Mouse (Mus musculus): ENCODE results near the gene Ovol2. TPM values are rescaled to one million over a fixed set of nuclear protein-coding genes. Genes with fewer than 3 reads are reported as not detected.

The Ovol2 gene
- polyA plus RNA-seq, 1 experiment = 0.44 TPM

- TF ChIP-seq POLR2A (IDR thresholded peaks at IDR 0.05; ENCODE audit: low read depth, low read length) = no peak
- no peak for TF ChIP-seq CTCF (IDR thresholded peaks at IDR 0.05; ENCODE audit: extremely low read depth, insufficient read depth, insufficient read length, insufficient replicate concordance)
- Histone ChIP-seq H3K4me3 (ENCODE audit: extremely low read depth, insufficient read depth, insufficient read length) (peak overlapping the region; percentile 60), H3K4me1 (ENCODE audit: control insufficient read depth, insufficient read depth, insufficient read length) (peaks cover 6% of the 10 kb centered on the region; the same call in 1 of the 2 replicates), H3K36me3 (ENCODE audit: control insufficient read depth, insufficient read depth, low read length) (peaks cover 7% of the 10 kb centered on the region), H3K27ac (ENCODE audit: insufficient read depth, low read length) (peak overlapping the region; percentile 99), H3K27me3 (ENCODE audit: control insufficient read depth, insufficient read depth, low read length) (no peaks in the 10 kb centered on the region)
- 4% methylated on average over 11 of the region's 11 CpGs for WGBS
- DNase-seq (ENCODE audit: low read depth in 1 of 2, low spot score in 2 of 2) = no peak
These were observed 62.7 kb downstream of the Ovol2 start for GRCm38 (mm10) chr2:144269306-144269650.

DNA sequence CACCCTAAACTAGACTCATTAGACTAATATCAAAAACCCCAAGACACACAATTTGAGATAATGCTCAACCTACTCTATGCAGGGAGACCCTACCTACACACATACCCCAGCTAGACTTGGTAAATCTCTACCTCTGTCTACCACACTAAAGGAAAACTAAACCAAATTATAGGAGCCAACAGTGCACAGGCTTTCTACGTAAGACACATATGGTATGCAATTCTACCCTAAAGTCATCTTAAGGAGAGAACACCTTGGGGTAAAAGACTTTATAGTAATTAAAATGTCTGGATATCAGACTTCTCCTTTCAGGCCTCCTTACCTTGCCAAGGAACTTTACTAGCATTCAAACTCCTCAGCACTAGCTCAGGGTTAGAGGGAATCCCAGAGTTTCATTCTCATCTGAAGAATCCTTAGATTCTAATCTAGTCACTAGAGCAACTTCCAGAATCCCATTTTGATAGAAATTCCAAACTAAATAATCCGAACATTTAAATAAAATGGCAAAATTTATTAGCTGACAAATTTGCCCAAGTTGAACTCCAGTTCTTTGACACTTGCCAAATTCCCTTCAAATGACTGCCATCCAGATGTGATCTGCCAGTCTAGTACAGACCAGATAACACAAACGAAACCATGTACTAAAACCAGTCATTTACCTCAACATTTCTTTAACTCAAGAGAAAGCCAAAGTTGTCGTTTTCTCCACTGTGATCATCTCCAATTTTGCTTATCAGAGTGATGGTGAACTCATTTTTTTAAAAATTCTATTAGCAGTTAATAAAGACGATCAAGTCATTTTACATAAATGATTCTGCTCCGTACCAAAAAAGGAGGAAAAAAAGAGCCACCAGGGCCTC, 63.3 kb downstream of the Ovol2 start:
- DNase-seq (ENCODE audit: low read depth in 1 of 2, low spot score in 2 of 2) = no peak
- no peak for TF ChIP-seq CTCF (IDR thresholded peaks at IDR 0.05; ENCODE audit: extremely low read depth, insufficient read depth, insufficient read length, insufficient replicate concordance)
- no peak for TF ChIP-seq POLR2A (IDR thresholded peaks at IDR 0.05; ENCODE audit: low read depth, low read length)
- H3K4me3 ChIP-seq (ENCODE audit: extremely low read depth, insufficient read depth, insufficient read length) = peak overlapping the region; percentile 29
- H3K27me3 ChIP-seq (ENCODE audit: control insufficient read depth, insufficient read depth, low read length) = no peaks in the 10 kb centered on the region
- peaks cover 6% of the 10 kb centered on the region; the same call in 1 of the 2 replicates for H3K4me1 ChIP-seq (ENCODE audit: control insufficient read depth, insufficient read depth, insufficient read length)
- H3K27ac ChIP-seq (ENCODE audit: insufficient read depth, low read length) = peak overlapping the region; percentile 99; the same call in 1 of the 2 replicates
- 15% methylated on average over 6 of the region's 6 CpGs for WGBS
- H3K36me3 ChIP-seq (ENCODE audit: control insufficient read depth, insufficient read depth, low read length) = peaks cover 7% of the 10 kb centered on the region

DNA sequence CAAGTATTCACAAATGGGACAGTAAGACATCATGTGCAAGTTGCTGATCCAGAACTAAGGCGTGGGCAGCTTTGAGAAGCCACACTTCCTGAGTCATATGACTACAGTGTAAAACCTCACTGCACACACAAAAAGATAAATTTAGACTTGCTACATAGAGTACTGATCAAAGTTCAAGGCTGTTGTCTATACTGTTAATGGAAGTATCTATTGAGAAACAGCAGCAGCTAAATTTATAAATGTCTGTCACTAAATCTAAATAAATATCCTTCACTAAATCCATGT, 64.3 kb downstream of the Ovol2 start:
- peaks cover 6% of the 10 kb centered on the region; the same call in 1 of the 2 replicates for H3K4me1 ChIP-seq (ENCODE audit: control insufficient read depth, insufficient read depth, insufficient read length)
- peak overlapping the region; percentile 79; the same call in 1 of the 2 replicates for H3K27ac ChIP-seq (ENCODE audit: insufficient read depth, low read length)
- 2% methylated on average over 1 of the region's 1 CpGs for WGBS
- peak overlapping the region; percentile 29; the same call in 1 of the 2 replicates for H3K4me3 ChIP-seq (ENCODE audit: extremely low read depth, insufficient read depth, insufficient read length)
- TF ChIP-seq POLR2A (IDR thresholded peaks at IDR 0.05; ENCODE audit: low read depth, low read length) (no peak), CTCF (IDR thresholded peaks at IDR 0.05; ENCODE audit: extremely low read depth, insufficient read depth, insufficient read length, insufficient replicate concordance) (no peak)
- DNase-seq (ENCODE audit: low read depth in 1 of 2, low spot score in 2 of 2) = peak; percentile 60 to 83
- peaks cover 10% of the 10 kb centered on the region for H3K36me3 ChIP-seq (ENCODE audit: control insufficient read depth, insufficient read depth, low read length)
- no peaks in the 10 kb centered on the region for H3K27me3 ChIP-seq (ENCODE audit: control insufficient read depth, insufficient read depth, low read length)

DNA sequence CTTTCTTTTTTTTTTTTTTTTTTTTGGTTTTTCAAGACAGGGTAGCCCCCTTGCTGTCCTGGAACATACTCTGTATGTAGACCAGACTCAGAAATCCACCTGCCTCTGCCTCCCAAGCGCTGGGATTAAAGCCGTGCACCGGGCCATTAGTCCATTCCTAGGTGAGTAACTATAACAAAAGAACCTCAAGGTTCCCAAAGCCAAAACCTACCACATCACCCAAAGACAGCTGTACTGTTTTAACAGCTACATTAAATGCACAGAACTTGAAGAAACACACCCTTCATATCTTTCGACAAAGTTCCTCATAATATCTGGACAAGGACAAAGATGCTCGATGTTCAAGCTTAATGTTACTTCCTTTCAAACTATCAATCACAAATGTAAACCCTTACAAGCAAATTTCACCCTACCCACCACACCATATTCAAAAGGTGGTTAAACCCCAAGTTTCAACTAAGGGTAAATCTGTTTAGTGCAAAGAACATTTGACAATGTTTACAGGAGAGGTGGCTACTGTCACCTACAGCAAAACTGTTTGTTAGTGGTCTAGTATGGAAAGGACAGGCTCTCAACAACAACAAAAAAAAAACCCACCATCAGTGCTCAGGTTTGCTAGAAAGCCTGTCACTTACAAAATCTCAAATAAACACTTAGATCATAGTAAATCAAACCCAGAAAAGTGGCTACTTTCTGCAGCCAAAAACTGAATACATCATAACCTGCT, 64.8 kb downstream of the Ovol2 start:
- H3K27ac ChIP-seq (ENCODE audit: insufficient read depth, low read length) = peak overlapping the region; percentile 88
- 37% methylated on average over 5 of the region's 5 CpGs for WGBS
- peaks cover 6% of the 10 kb centered on the region; the same call in 1 of the 2 replicates for H3K4me1 ChIP-seq (ENCODE audit: control insufficient read depth, insufficient read depth, insufficient read length)
- H3K36me3 ChIP-seq (ENCODE audit: control insufficient read depth, insufficient read depth, low read length) = peaks cover 10% of the 10 kb centered on the region
- DNase-seq (ENCODE audit: low read depth in 1 of 2, low spot score in 2 of 2) = no peak
- no peak overlapping the region; the same call in 1 of the 2 replicates for H3K4me3 ChIP-seq (ENCODE audit: extremely low read depth, insufficient read depth, insufficient read length)
- TF ChIP-seq CTCF (IDR thresholded peaks at IDR 0.05; ENCODE audit: extremely low read depth, insufficient read depth, insufficient read length, insufficient replicate concordance) = no peak
- TF ChIP-seq POLR2A (IDR thresholded peaks at IDR 0.05; ENCODE audit: low read depth, low read length) = no peak
- H3K27me3 ChIP-seq (ENCODE audit: control insufficient read depth, insufficient read depth, low read length) = no peaks in the 10 kb centered on the region

DNA sequence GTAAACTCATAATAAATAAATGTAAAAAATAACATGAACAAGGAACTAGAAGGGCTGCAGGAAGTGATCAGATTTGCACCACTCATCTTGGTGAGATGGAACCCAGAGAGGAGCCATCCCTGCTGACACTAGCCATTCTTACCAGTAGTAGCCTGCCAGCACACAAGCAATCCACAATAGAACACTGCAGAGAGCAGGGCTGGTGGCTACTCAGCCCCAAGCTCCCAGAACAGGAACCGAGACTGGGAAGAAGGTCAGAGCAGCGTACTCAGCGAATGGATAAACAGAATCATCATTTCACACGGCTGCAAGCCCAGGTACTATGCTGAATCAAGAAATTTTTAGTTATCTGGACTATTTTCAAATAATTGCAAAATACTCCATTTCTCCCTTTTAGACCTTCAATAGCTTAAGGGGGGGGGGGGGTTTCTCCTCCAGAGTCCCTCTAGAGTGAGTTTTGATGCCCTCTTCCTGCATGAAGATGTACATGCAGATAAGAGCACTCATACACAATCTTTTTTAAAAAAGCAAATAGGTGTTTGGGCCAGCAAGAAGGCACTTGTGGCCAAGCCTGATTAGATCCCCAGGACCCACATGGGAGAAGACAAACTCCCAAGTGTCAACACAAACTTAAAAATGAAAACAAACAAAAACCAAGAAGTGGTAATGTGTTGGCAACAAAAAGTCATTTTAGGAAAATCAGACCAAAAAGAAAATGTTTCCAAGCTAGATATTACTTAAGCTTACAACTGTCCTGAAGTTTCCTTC, 65.8 kb downstream of the Ovol2 start:
- H3K4me3 ChIP-seq (ENCODE audit: extremely low read depth, insufficient read depth, insufficient read length) = peak overlapping the region; percentile 10; the same call in 1 of the 2 replicates
- H3K27ac ChIP-seq (ENCODE audit: insufficient read depth, low read length) = peak overlapping the region; percentile 73
- TF ChIP-seq CTCF (IDR thresholded peaks at IDR 0.05; ENCODE audit: extremely low read depth, insufficient read depth, insufficient read length, insufficient replicate concordance) = no peak
- no peak for TF ChIP-seq POLR2A (IDR thresholded peaks at IDR 0.05; ENCODE audit: low read depth, low read length)
- 23% methylated on average over 4 of the region's 4 CpGs for WGBS
- H3K27me3 ChIP-seq (ENCODE audit: control insufficient read depth, insufficient read depth, low read length) = no peaks in the 10 kb centered on the region
- peaks cover 6% of the 10 kb centered on the region; the same call in 1 of the 2 replicates for H3K4me1 ChIP-seq (ENCODE audit: control insufficient read depth, insufficient read depth, insufficient read length)
- H3K36me3 ChIP-seq (ENCODE audit: control insufficient read depth, insufficient read depth, low read length) = peaks cover 14% of the 10 kb centered on the region
- DNase-seq (ENCODE audit: low read depth in 1 of 2, low spot score in 2 of 2) = peak in 1 of 2 experiments; percentile 37

GRCm38 (mm10) chr2:144265120-144265488, 66.8 kb downstream of the Ovol2 start:
- no peak for DNase-seq (ENCODE audit: low read depth in 1 of 2, low spot score in 2 of 2)
- WGBS = 57% methylated on average over 3 of the region's 3 CpGs
- TF ChIP-seq CTCF (IDR thresholded peaks at IDR 0.05; ENCODE audit: extremely low read depth, insufficient read depth, insufficient read length, insufficient replicate concordance) (no peak), POLR2A (IDR thresholded peaks at IDR 0.05; ENCODE audit: low read depth, low read length) (no peak)
- peaks cover 18% of the 10 kb centered on the region for H3K36me3 ChIP-seq (ENCODE audit: control insufficient read depth, insufficient read depth, low read length)
- peak overlapping the region; percentile 86 for H3K27ac ChIP-seq (ENCODE audit: insufficient read depth, low read length)
- no peak overlapping the region; the same call in 1 of the 2 replicates for H3K4me3 ChIP-seq (ENCODE audit: extremely low read depth, insufficient read depth, insufficient read length)
- H3K27me3 ChIP-seq (ENCODE audit: control insufficient read depth, insufficient read depth, low read length) = no peaks in the 10 kb centered on the region
- H3K4me1 ChIP-seq (ENCODE audit: control insufficient read depth, insufficient read depth, insufficient read length) = peaks cover 6% of the 10 kb centered on the region; the same call in 1 of the 2 replicates

Measured in spleen, adult 2 months (tissue).